Mouse (Mus musculus) liver, postnatal 0 days (tissue): Measurements from ENCODE around the gene Smpd2.
A peak's percentile ranks its signal among the peaks of the same experiment; 100 is the strongest.

Experiments used
- CTCF ChIP-seq: sonication (generic); IDR thresholded peaks from 2 replicates; pipeline ENCODE4 v1.5.1; 2016; ENCODE audit warnings: antibody characterized with exemption, low read depth
- EP300 ChIP-seq: IDR thresholded peaks from 2 replicates; pipeline ENCODE4 v1.6.1; 2016; ENCODE audit warnings: antibody characterized with exemption, low read depth, mild to moderate bottlenecking

DNA sequence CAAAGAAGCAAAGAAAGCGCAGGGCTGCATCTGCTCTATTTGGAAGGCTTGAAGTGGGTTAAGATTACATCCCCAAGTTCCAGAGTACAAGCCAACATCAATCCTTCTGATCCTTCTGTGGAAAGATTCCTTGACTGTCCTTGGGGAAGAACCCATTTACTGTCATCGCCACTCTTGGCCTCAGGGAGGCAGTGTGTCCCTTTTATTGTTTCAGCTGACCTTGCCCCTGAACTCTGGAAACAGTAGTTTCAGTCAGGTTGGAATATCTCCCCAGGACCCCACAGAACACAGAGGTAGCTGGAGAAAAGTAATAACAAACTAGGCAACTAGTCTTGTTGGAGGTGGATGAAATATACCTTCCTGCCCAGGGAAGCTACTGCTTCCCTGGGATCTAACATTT lies 19.0 kb upstream of the Smpd2 start:
- TF ChIP-seq CTCF (peak; percentile 76), EP300 (no peak)
